Mouse (Mus musculus): ENCODE data around the gene Selplg. TPM values are rescaled to one million over a fixed set of nuclear protein-coding genes. Genes with fewer than 3 reads are reported as not detected.
A peak's percentile ranks its signal among the peaks of the same experiment; 100 is the strongest.

The Selplg gene
- total and polyA plus RNA-seq, 2 experiments from 2014 or later = 1.1 to 1.8 TPM

DNA sequence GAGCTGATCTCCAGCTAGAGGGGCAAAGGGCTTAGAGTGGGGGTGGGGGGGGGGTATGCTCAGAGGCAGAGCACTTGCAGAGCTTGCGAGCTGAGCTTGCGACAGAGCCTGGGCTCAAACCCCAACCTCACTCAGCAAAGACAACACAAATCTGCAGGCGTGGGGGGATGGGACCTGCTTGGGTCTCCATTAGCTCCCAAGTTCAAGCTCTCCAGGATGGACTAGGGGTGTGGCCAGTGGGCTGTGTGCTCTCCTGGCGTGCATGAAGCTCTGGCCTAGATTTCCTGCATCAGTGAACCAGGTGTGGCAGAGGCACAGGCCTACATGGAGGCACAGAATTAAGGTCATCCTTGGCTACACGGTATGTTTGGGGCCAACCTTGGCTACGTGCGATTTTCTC is 4.0 kb downstream of the Selplg start:
- H3K9ac ChIP-seq = no peak overlapping the region
- no peaks in the 10 kb centered on the region for H3K4me1 ChIP-seq (ENCODE audit: insufficient read depth)
- ATAC-seq (no peak), DNase-seq (no peak)
- no peak for TF ChIP-seq CTCF (IDR thresholded peaks at IDR 0.05; ENCODE audit: low read depth)
- 58% methylated on average over 7 of the region's 7 CpGs for WGBS
- H3K27ac ChIP-seq (ENCODE audit: low read depth, low read length) = no peak overlapping the region
- H3K9me3 ChIP-seq (ENCODE audit: low read length) = no peaks in the 10 kb centered on the region
- H3K27me3 ChIP-seq (ENCODE audit: insufficient read depth, low read length) = no peaks in the 10 kb centered on the region
- no peaks in the 10 kb centered on the region for H3K36me3 ChIP-seq (ENCODE audit: insufficient read depth)
- H3K4me3 ChIP-seq (ENCODE audit: low read depth, low read length) = no peak overlapping the region
- H3K4me2 ChIP-seq (ENCODE audit: low read depth) = no peak overlapping the region

DNA sequence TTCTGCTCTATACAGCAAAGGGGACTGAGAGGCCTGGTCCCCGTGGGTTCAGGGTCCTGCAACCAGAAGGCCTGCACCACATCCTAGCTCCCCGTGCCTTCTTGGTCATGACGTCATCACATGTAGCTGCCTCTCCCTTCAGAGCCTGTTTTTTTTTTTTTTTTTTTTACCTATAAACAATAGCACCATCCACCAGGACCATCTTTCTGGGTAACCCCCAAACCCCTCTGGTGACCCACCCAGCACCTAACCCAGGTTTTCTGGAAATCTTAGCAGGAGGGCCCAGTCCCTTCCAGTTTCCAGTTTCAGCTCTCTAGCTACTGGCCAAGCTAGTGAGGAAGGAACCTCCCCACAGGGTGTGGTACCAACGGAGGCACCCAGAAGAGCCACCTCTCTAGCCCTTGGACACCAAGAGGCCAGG is 4.4 kb downstream of the Selplg start:
- WGBS = 62% methylated on average over 4 of the region's 4 CpGs
- no peaks in the 10 kb centered on the region for H3K4me1 ChIP-seq (ENCODE audit: insufficient read depth)
- H3K4me2 ChIP-seq (ENCODE audit: low read depth) = no peak overlapping the region
- H3K9ac ChIP-seq = no peak overlapping the region
- TF ChIP-seq CTCF (IDR thresholded peaks at IDR 0.05; ENCODE audit: low read depth) = no peak
- DNase-seq (no peak), ATAC-seq (no peak)
- H3K4me3 ChIP-seq (ENCODE audit: low read depth, low read length) = no peak overlapping the region
- no peak overlapping the region for H3K27ac ChIP-seq (ENCODE audit: low read depth, low read length)
- H3K9me3 ChIP-seq (ENCODE audit: low read length) = no peaks in the 10 kb centered on the region
- no peaks in the 10 kb centered on the region for H3K36me3 ChIP-seq (ENCODE audit: insufficient read depth)
- H3K27me3 ChIP-seq (ENCODE audit: insufficient read depth, low read length) = no peaks in the 10 kb centered on the region

DNA sequence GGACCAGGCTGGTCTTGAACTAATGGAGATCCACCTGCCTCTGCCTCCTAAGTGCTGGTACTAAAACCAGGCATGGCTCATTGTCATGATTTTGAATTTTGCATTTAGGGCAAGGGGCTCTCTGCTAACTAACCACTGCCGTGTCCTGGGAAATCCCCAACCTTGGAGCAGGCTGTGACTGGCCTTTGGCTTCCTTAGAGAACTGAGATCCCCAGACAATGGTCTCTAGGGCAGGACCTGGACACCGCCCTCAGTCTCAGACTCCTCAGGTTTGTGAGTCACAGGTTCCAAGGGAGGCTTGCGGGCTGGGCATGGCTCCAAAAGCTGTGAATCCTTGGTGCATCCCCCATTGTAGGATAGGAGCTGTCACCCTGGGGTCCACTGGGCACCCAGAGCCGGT is 5.8 kb downstream of the Selplg start:
- Histone ChIP-seq H3K9ac (no peak overlapping the region), H3K27me3 (ENCODE audit: insufficient read depth, low read length) (no peaks in the 10 kb centered on the region), H3K36me3 (ENCODE audit: insufficient read depth) (no peaks in the 10 kb centered on the region), H3K4me2 (ENCODE audit: low read depth) (no peak overlapping the region), H3K4me1 (ENCODE audit: insufficient read depth) (no peaks in the 10 kb centered on the region), H3K27ac (ENCODE audit: low read depth, low read length) (no peak overlapping the region), H3K4me3 (ENCODE audit: low read depth, low read length) (no peak overlapping the region), H3K9me3 (ENCODE audit: low read length) (no peaks in the 10 kb centered on the region)
- no peak for ATAC-seq
- WGBS = 87% methylated on average over 4 of the region's 4 CpGs
- DNase-seq = no peak
- TF ChIP-seq CTCF (IDR thresholded peaks at IDR 0.05; ENCODE audit: low read depth) = no peak

DNA sequence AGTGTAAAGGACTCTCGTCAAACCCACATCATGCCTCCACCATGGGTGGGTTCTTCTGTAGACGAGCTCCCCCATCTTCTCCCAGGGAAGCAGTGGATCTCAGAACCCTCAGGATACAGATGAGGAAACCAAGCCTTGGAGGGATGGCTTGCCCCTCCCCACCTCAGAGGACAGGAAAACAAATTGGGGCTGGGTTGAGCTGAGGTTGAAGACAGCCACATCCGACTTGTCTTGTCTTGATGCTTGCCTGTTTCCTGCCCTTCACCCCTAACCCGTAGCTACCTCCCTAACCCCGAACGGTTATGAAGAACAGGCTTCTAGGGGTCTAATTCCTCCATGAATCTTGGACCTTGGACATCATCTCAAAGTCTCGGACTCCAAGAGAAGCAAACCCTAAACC is 6.9 kb downstream of the Selplg start:
- H3K4me2 ChIP-seq (ENCODE audit: low read depth) = no peak overlapping the region
- no peaks in the 10 kb centered on the region for H3K36me3 ChIP-seq (ENCODE audit: insufficient read depth)
- H3K9me3 ChIP-seq (ENCODE audit: low read length) = no peaks in the 10 kb centered on the region
- DNase-seq (no peak), ATAC-seq (no peak)
- WGBS = 85% methylated on average over 7 of the region's 7 CpGs
- TF ChIP-seq CTCF (IDR thresholded peaks at IDR 0.05; ENCODE audit: low read depth) = no peak
- no peak overlapping the region for H3K9ac ChIP-seq
- H3K27ac ChIP-seq (ENCODE audit: low read depth, low read length) = no peak overlapping the region
- H3K4me3 ChIP-seq (ENCODE audit: low read depth, low read length) = no peak overlapping the region
- H3K4me1 ChIP-seq (ENCODE audit: insufficient read depth) = no peaks in the 10 kb centered on the region
- no peaks in the 10 kb centered on the region for H3K27me3 ChIP-seq (ENCODE audit: insufficient read depth, low read length)

DNA sequence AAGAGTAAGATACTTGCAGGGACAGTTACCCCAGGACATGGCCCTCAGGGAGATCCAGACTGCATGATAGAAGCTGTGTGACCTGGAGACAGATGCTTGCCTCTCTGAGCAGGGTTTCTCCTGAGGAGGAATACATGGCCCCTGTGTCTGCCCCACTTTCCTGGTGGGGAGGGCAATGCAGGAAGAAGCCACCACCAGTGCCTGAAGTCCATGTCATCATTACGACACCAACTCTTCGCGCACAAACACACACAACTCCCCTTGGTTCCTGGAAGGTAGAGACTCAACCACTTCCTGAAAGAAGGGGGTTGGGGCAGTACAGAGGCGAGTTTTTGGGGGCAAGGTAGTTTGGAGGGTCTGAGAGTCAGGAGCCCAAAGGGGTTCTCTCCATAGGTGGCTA is 8.2 kb downstream of the Selplg start:
- WGBS = 88% methylated on average over 4 of the region's 4 CpGs
- TF ChIP-seq CTCF (IDR thresholded peaks at IDR 0.05; ENCODE audit: low read depth) = no peak
- H3K4me1 ChIP-seq (ENCODE audit: insufficient read depth) = no peaks in the 10 kb centered on the region
- ATAC-seq = no peak
- H3K9ac ChIP-seq = no peak overlapping the region
- DNase-seq = no peak
- H3K27me3 ChIP-seq (ENCODE audit: insufficient read depth, low read length) = no peaks in the 10 kb centered on the region
- H3K9me3 ChIP-seq (ENCODE audit: low read length) = no peaks in the 10 kb centered on the region
- H3K4me3 ChIP-seq (ENCODE audit: low read depth, low read length) = no peak overlapping the region
- no peak overlapping the region for H3K4me2 ChIP-seq (ENCODE audit: low read depth)
- no peaks in the 10 kb centered on the region for H3K36me3 ChIP-seq (ENCODE audit: insufficient read depth)
- H3K27ac ChIP-seq (ENCODE audit: low read depth, low read length) = no peak overlapping the region

DNA sequence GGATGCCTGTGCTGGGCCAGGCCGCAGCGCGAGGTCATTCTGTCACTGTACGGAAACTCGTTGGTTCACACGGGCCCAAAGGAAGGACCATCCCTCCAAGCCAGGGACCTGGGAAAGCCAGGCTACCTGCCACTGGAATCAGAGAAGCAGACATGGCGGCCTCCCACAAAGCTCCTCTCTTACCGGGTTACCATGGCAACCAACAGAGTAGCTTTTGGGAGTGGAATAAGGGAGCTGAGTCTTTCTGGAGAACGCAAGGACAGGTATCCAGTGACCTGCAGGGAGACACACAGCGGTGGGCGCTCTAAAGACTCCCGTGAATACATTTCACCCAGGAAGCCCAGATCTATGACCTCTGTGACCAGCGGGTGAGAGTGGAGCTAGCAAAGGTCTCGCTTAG is 13.9 kb downstream of the Selplg start:
- Histone ChIP-seq H3K27me3 (ENCODE audit: insufficient read depth, low read length) (no peaks in the 10 kb centered on the region), H3K9me3 (ENCODE audit: low read length) (no peaks in the 10 kb centered on the region), H3K4me1 (ENCODE audit: insufficient read depth) (0 out of 2 replicates have a peak, but pooled peaks cover 2% of the 10 kb centered on the region), H3K9ac (no peak overlapping the region), H3K4me2 (ENCODE audit: low read depth) (no peak overlapping the region), H3K36me3 (ENCODE audit: insufficient read depth) (no peaks in the 10 kb centered on the region), H3K4me3 (ENCODE audit: low read depth, low read length) (no peak overlapping the region), H3K27ac (ENCODE audit: low read depth, low read length) (no peak overlapping the region)
- ATAC-seq (peak; percentile 62; the same call in 1 of the 2 replicates), DNase-seq (peak; percentile 73)
- 60% methylated on average over 14 of the region's 14 CpGs for WGBS
- TF ChIP-seq CTCF (IDR thresholded peaks at IDR 0.05; ENCODE audit: low read depth) = no peak

DNA sequence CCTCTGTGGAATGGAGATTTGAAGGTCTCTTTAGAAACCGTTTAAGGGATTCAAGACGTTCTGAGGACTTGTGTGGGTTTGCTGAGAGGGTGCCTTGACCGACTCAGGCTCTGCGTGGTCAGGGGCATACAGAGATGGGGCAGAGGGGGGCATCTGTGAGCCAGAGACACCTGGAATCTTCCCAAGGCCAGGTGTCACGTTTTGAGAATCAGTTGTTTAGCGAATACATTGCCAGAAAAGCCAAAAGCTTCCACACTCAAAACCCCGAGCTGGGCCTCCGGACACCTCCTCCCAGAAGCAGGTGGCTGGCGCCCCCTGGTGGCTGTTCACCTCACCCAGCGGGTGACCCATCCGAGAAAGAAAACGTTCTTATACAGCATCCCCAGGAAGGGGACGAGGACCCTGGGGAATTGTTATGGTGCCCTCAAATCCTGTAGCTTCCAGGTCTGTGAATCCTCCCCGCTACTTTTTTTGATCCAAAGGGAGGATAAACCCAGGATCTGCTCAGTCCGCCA is 16.7 kb downstream of the Selplg start:
- Histone ChIP-seq H3K27me3 (ENCODE audit: insufficient read depth, low read length) (no peaks in the 10 kb centered on the region), H3K27ac (ENCODE audit: low read depth, low read length) (no peak overlapping the region), H3K9ac (0 out of 2 replicates have a peak overlapping the region, but pooled peaks have one; percentile 18), H3K4me1 (ENCODE audit: insufficient read depth) (0 out of 2 replicates have a peak, but pooled peaks cover 2% of the 10 kb centered on the region), H3K4me2 (ENCODE audit: low read depth) (no peak overlapping the region), H3K4me3 (ENCODE audit: low read depth, low read length) (no peak overlapping the region), H3K36me3 (ENCODE audit: insufficient read depth) (no peaks in the 10 kb centered on the region), H3K9me3 (ENCODE audit: low read length) (no peaks in the 10 kb centered on the region)
- WGBS = 12% methylated on average over 15 of the region's 15 CpGs
- no peak for ATAC-seq
- DNase-seq = peak; percentile 76
- peak; percentile 80 for TF ChIP-seq CTCF (IDR thresholded peaks at IDR 0.05; ENCODE audit: low read depth)

Data from forebrain, postnatal 0 days (tissue).